Mouse (Mus musculus): ENCODE data around the gene Dpf3. TPM values are rescaled to one million over a fixed set of nuclear protein-coding genes. Genes with fewer than 3 reads are reported as not detected.

Gene Dpf3
- polyA plus RNA-seq, 1 experiment: 24.7 TPM

DNA sequence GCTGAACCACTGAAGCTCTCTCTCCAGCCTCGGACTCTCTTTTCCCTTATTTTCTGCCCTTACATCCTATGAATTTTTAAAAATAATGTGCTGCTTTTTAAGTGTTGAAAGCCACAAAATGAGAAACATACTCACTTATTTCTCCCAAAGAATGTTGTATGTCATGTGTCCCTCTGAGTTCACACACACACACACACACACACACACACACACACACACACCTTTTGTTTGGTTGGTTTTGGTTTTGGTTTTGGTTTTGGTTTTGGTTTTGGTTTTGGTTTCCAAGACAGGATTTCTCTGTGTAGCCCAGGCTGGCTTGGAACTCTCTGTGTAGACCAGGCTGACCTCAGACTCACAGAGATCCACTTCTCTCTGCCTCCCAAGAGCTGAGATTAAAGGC lies 37.0 kb downstream of the Dpf3 start:
- no peak for TF ChIP-seq POLR2A (IDR thresholded peaks at IDR 0.05; ENCODE audit: borderline replicate concordance, control insufficient read depth, low read depth, low read length)
- no peak for TF ChIP-seq CTCF (IDR thresholded peaks at IDR 0.05; ENCODE audit: control insufficient read depth, insufficient read depth, low read length)
- H3K27ac ChIP-seq (ENCODE audit: control insufficient read depth, insufficient read depth, low read depth, low read length, poor library complexity): no peak overlapping the region
- 83% methylated on average over 1 of the region's 1 CpGs for WGBS

DNA sequence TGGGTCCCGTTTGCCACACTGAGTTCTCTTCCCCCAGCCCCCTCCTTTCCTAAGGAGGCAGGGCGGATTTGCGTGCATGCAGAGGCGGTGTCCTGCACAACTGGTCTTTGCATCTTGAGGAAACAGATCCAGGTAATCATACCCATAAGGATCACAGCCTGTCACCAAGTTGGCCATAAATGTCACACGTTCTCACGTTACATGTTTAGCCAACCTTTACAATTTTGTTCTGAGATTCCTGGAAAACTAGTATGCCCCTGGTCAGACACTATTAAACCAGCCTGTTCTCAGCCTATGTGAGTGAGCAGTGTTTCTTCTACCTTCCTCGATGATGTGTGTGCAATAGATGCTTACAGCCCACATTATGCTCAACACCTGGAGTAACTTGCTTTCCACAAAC lies 38.3 kb downstream of the Dpf3 start:
- WGBS: 82% methylated on average over 7 of the region's 7 CpGs

More for the DNA sequence above, 37.0 kb downstream of the Dpf3 start:
- H3K4me3 ChIP-seq (replicated peaks; ENCODE audit: control insufficient read depth, low read depth, low read length): no peak overlapping the region
- no peaks in the 10 kb centered on the region for H3K4me1 ChIP-seq (ENCODE audit: control insufficient read depth, insufficient read depth, low read length)

DNA sequence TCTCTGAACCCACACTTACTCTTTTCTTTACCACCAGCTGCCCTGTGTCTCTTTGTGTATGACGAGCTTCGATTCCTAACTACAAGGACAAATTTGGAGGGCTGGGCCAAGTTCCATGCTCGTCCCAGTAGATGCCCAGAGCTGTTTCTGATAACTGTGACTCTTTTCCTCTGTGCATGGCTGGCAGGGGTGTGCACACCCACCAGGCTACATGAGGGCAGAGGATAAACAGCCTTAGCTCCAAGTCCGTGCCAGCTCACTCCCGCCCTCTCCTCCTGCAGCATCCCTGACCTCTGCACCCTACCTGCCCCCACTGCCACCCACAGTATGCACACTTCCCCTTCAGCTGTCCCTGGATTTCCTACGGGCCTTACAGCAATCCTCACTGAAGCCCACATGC lies 41.9 kb downstream of the Dpf3 start:
- no peak for TF ChIP-seq CTCF (IDR thresholded peaks at IDR 0.05; ENCODE audit: control insufficient read depth, insufficient read depth, low read length)
- no peak for TF ChIP-seq POLR2A (IDR thresholded peaks at IDR 0.05; ENCODE audit: borderline replicate concordance, control insufficient read depth, low read depth, low read length)
- WGBS: 74% methylated on average over 6 of the region's 6 CpGs
- no peak overlapping the region for H3K27ac ChIP-seq (ENCODE audit: control insufficient read depth, insufficient read depth, low read depth, low read length, poor library complexity)

More for the DNA sequence above, 38.3 kb downstream of the Dpf3 start:
- no peak overlapping the region for H3K27ac ChIP-seq (ENCODE audit: control insufficient read depth, insufficient read depth, low read depth, low read length, poor library complexity)
- H3K4me1 ChIP-seq (ENCODE audit: control insufficient read depth, insufficient read depth, low read length): no peaks in the 10 kb centered on the region
- TF ChIP-seq POLR2A (IDR thresholded peaks at IDR 0.05; ENCODE audit: borderline replicate concordance, control insufficient read depth, low read depth, low read length) (no peak), CTCF (IDR thresholded peaks at IDR 0.05; ENCODE audit: control insufficient read depth, insufficient read depth, low read length) (no peak)
- H3K4me3 ChIP-seq (replicated peaks; ENCODE audit: control insufficient read depth, low read depth, low read length): no peak overlapping the region

DNA sequence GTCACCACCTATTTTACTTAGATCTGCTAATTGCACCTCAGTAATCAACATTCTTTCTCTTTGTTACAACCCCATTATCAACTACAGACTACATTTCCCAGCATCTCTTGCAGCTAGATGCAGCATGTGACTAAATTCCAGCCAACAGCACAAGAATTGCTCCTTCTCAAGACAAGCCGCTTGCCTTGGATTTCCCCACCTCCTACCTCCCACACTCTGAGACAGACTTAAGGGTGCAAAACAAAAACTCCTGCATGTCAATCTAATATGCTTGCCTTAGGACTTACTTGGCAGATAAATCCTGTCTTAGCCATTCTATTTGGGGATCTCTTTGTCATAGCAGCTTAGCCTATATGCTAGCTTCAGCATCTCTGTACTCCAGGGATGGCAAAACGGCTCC lies 43.1 kb downstream of the Dpf3 start:
- no peak for TF ChIP-seq POLR2A (IDR thresholded peaks at IDR 0.05; ENCODE audit: borderline replicate concordance, control insufficient read depth, low read depth, low read length)
- TF ChIP-seq CTCF (IDR thresholded peaks at IDR 0.05; ENCODE audit: control insufficient read depth, insufficient read depth, low read length): no peak
- Histone ChIP-seq H3K4me1 (ENCODE audit: control insufficient read depth, insufficient read depth, low read length) (no peaks in the 10 kb centered on the region), H3K27ac (ENCODE audit: control insufficient read depth, insufficient read depth, low read depth, low read length, poor library complexity) (no peak overlapping the region), H3K4me3 (replicated peaks; ENCODE audit: control insufficient read depth, low read depth, low read length) (no peak overlapping the region)
- WGBS: 85% methylated on average over 2 of the region's 2 CpGs

More for the DNA sequence above, 41.9 kb downstream of the Dpf3 start:
- Histone ChIP-seq H3K4me1 (ENCODE audit: control insufficient read depth, insufficient read depth, low read length) (no peaks in the 10 kb centered on the region), H3K4me3 (replicated peaks; ENCODE audit: control insufficient read depth, low read depth, low read length) (no peak overlapping the region)

DNA sequence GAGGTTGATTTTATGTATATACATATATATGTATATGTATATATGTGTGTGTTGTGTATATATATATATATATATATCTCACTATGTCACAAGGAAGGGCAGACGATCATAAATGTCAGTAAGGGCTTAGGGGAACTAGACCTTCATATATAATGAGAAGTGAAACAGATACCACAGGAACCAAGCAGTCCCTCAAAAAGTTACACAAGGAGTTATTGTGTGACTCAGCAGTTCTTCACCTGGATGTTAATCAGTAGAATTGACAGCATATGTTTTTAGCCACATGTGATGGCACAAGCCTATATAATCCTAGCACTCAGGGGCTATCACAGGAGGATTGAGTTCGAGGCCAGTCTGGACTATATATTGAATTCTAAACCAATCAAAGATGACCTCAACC lies 49.5 kb downstream of the Dpf3 start:
- WGBS: 44% methylated on average over 2 of the region's 2 CpGs
- no peak overlapping the region for H3K27ac ChIP-seq (ENCODE audit: control insufficient read depth, insufficient read depth, low read depth, low read length, poor library complexity)
- peaks cover 3% of the 10 kb centered on the region for H3K4me1 ChIP-seq (ENCODE audit: control insufficient read depth, insufficient read depth, low read length)
- no peak overlapping the region for H3K4me3 ChIP-seq (replicated peaks; ENCODE audit: control insufficient read depth, low read depth, low read length)
- TF ChIP-seq CTCF (IDR thresholded peaks at IDR 0.05; ENCODE audit: control insufficient read depth, insufficient read depth, low read length): no peak
- TF ChIP-seq POLR2A (IDR thresholded peaks at IDR 0.05; ENCODE audit: borderline replicate concordance, control insufficient read depth, low read depth, low read length): no peak

DNA sequence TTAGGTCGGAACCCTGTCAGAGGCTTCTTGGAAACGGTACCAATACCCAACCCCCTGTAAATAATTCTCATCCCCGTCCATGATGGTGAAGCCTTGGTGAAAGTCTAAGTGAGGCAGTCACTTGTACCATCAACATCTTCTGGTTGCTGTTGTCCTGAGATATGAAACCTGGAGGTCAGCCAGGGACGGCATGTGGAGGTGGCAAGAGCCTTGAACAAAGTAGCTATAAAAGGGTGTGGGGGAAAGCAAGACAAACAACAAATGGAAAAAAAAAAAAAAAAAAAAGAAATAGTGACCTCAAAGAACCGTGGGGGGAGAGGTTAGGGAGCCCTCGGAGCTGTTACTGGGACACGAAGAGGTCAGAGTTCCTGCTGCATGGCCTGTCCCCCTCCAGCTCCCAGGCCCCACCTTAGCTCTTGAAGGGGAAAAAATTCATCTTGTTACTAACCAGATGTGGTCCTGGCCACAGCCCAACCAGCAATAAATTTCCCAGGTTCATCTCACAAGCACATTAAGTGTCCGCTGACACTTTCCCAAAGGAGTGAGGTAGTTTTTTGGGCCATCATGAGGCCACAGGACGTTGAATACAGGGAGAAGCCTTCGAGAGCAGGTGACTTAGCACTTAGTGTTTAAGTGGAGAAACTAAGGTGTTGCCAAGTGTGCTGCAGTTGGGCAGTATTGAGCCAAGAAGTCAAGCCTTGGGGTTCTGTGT lies 53.4 kb downstream of the Dpf3 start:
- peaks cover 3% of the 10 kb centered on the region for H3K4me1 ChIP-seq (ENCODE audit: control insufficient read depth, insufficient read depth, low read length)
- no peak overlapping the region for H3K4me3 ChIP-seq (replicated peaks; ENCODE audit: control insufficient read depth, low read depth, low read length)
- no peak for TF ChIP-seq POLR2A (IDR thresholded peaks at IDR 0.05; ENCODE audit: borderline replicate concordance, control insufficient read depth, low read depth, low read length)
- peak overlapping the region; percentile 67 for H3K27ac ChIP-seq (ENCODE audit: control insufficient read depth, insufficient read depth, low read depth, low read length, poor library complexity)
- WGBS: 45% methylated on average over 10 of the region's 10 CpGs

DNA sequence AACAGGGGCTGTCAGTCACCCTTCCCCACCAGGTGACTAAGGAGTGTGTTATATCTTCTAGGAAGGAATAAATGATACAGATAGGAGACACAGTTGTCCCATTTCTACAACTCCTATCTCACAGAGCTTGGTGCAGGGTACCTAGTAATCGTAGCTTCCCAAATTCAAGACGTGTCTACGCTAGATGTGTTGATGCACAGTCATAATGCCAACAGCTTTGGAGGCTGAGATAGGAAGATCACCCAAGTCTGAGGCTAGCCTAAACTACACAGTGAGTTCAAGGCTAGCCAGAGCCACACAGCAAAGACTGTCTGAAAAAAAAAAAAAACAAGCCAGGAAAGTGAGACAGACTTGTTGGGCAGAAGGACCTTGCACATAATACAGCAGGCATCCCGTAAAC lies 54.1 kb downstream of the Dpf3 start:
- TF ChIP-seq POLR2A (IDR thresholded peaks at IDR 0.05; ENCODE audit: borderline replicate concordance, control insufficient read depth, low read depth, low read length): no peak
- TF ChIP-seq CTCF (IDR thresholded peaks at IDR 0.05; ENCODE audit: control insufficient read depth, insufficient read depth, low read length): no peak
- Histone ChIP-seq H3K27ac (ENCODE audit: control insufficient read depth, insufficient read depth, low read depth, low read length, poor library complexity) (no peak overlapping the region; the same call in 1 of the 2 replicates), H3K4me1 (ENCODE audit: control insufficient read depth, insufficient read depth, low read length) (peaks cover 3% of the 10 kb centered on the region), H3K4me3 (replicated peaks; ENCODE audit: control insufficient read depth, low read depth, low read length) (no peak overlapping the region)
- 73% methylated on average over 4 of the region's 4 CpGs for WGBS

DNA sequence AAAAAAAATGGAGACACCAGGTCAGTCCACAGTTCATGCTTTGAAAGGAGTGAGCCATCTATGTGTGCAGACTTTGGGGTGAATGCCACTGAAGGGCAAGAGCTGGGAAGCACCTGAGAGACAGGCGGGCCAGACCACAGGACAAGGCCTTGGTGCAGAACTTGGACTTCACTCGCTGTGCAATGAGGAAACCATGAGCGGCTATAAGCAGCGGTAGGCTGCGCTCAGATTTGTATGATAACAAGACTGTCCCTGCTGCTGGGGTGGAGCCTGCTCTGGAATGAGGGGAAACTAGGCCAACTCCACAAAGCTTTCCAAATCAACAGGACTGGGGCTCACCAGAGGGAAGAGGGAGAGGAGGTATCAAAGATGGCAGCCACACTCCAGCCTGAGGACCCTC lies 57.3 kb downstream of the Dpf3 start:
- 80% methylated on average over 5 of the region's 5 CpGs for WGBS
- H3K4me3 ChIP-seq (replicated peaks; ENCODE audit: control insufficient read depth, low read depth, low read length): no peak overlapping the region
- TF ChIP-seq POLR2A (IDR thresholded peaks at IDR 0.05; ENCODE audit: borderline replicate concordance, control insufficient read depth, low read depth, low read length) (no peak), CTCF (IDR thresholded peaks at IDR 0.05; ENCODE audit: control insufficient read depth, insufficient read depth, low read length) (no peak)
- peaks cover 3% of the 10 kb centered on the region for H3K4me1 ChIP-seq (ENCODE audit: control insufficient read depth, insufficient read depth, low read length)
- no peak overlapping the region for H3K27ac ChIP-seq (ENCODE audit: control insufficient read depth, insufficient read depth, low read depth, low read length, poor library complexity)

DNA sequence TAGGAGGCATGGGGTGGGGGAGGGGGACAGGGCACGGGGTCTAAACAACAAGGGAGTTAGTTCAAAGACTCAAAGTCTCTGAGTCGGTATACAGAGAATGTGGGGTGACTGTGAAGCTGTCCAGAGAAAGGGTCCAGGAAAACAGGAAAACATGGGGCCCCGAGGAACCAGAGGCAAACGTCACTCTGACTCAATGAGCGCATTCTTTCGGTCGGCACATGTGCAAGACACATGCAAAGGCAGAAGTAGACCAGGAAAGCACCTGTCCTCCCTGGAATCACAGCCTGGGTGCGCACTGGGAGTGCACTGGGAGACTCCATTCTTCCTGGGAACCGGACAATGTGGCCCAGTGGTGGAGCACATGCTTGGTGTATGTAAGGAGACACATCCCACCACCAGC lies 59.5 kb downstream of the Dpf3 start:
- Histone ChIP-seq H3K4me3 (replicated peaks; ENCODE audit: control insufficient read depth, low read depth, low read length) (no peak overlapping the region), H3K27ac (ENCODE audit: control insufficient read depth, insufficient read depth, low read depth, low read length, poor library complexity) (peak overlapping the region; percentile 48), H3K4me1 (ENCODE audit: control insufficient read depth, insufficient read depth, low read length) (no peaks in the 10 kb centered on the region; the same call in 1 of the 2 replicates)
- TF ChIP-seq POLR2A (IDR thresholded peaks at IDR 0.05; ENCODE audit: borderline replicate concordance, control insufficient read depth, low read depth, low read length) (no peak), CTCF (IDR thresholded peaks at IDR 0.05; ENCODE audit: control insufficient read depth, insufficient read depth, low read length) (no peak)
- 53% methylated on average over 9 of the region's 9 CpGs for WGBS

Data from bone marrow, adult 2 months (tissue).